Mouse (Mus musculus): Measurements from ENCODE around the gene Tpt1.
"Not testable (repeated sequence)": the region's sequence is repeated elsewhere in the genome, so short reads cannot be mapped to it uniquely, and the experiment has no call there.

Gene Tpt1

DNA sequence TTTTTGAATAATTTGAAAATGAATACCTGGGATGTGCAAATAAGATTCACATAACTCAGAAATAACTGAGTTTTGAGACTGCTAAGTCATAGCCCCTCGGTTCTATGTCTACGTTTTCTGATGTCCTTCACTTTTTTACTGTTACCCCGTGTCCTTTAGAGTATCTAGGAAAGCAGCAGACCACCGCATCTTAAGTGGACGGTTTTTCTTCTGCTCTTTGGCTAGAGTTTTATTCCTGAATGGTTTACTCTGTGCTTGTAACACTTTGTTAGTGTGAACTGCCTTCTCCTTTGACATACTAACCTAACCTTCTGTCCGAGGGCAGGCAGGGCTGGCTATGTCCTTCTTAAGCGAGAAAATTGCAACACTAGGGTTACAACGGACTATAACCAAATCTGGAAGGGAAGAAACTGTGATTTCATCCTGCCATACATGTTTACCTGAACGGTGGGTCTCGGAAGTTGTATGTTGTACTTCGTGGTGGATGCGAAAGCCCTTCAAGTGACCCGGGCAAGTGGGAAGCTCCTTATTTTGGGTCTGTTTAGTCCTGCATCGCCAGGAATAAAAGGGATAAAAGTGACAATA lies 690 bp upstream of the Tpt1 start:
- no peak for DNase-seq

DNA sequence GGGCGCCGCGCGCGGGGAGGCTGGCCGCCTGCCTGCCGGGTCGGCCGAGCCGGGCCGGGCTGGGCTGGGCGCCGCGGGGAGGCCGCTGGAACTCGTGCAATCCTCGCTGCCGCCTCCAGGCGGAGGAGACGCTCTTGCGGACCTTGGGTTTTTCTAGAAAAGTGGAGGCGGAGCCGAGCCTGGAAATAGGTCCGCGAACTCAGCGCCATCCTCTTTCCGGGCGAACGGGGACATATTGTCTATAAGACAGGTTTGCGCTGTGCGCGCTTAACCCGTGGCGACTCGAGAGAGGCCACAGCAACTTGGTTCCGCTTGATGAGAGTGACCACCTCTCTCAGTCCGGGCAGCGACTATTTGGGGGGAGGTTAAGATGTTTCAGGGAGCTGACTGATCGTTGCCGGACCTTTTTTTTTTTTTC lies 814 bp downstream of the Tpt1 start:
- DNase-seq: peak; percentile 99

DNA sequence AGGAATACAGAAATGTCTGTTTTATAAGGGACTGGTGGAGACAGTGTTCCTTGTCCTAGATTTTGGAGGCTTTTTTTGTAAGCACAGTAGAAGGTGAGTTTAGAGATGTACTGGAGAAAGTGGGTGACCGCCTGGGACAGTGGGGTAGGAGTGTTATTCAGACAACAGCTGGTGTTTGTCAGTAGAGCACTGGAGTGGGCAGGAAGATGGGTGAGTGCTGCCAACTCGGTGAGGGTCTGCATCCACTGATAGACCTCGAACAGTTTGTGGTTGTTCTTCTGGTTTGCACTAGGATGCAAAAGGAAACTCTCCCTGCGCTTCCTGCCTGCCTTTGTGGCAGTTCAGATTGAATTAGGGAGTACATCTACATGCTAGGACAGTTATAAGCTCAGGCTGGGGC lies 2.8 kb downstream of the Tpt1 start:
- no peak for DNase-seq

DNA sequence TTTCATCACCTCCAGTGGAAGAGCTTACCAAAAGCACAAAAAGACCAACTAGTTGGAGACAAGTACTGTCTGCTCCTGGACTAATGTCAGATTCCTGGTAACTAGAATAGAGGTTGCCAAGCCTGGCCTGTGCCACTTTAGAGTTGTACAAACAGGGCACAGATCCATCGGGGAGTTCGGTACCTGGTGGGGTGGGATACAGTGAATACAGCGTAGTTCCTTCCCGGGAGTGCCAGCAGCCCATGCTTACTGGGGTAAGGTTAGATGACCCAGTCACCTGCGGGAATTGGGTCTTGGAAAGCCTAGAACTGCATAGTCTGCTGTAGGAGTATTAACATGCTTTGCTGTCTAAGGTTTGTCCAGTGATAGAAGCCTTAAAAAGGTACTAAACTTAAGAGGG lies 3.6 kb downstream of the Tpt1 start:
- peak; percentile 86 for DNase-seq

DNA sequence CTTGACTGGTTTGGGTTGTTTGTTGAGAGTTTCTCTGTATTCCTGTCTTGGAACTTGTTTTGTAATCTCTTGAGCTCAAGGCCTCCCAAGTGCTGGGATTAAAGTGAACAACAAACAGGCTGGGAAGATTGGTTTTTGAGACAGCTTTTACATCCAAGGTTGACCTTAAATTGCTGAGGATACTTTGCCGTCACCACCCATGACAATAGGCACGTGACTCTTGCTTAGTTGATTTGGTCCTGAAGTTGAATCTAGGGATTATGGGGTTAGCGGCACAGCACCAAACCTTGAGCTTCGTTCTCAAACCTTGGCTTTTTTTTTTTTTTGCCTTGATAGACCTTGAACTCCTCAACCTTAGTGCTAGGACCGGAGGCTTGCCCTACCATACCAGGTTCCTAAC lies 4.3 kb downstream of the Tpt1 start:
- no peak for DNase-seq

DNA sequence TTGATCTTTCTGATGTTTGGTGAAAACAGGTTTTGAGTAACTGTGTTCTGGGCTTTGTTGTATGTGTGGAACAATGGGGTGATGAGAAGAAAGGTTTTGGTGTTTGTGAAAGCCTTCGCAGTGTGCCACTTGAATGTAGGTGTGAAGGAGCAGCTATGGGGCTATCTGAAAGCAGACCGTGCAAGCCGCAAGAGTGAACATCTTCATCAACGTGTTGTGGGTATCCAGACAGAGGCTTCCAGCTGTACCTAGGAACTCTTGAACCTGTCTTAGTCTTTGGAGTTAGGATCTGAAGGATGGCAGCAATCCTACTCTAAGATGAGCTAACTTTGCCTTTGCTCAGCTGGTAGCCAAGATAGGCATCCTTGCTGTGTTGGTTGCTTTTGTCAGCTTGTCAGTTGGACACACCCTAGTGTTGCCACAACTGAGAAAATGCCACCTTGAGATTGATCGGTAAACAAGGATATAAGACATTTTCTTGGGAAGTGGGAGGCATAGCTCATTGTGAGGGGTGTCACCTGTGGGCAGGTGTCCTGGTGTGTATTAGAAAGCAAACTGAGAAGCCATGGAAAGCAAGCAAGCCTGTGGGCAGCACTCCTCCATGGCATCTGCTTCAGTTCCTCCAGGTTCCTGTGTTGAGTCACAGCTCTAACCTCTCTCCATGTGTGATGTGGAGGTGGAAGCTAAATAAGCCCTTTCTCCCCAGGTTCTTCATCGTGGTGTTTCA lies 5.1 kb downstream of the Tpt1 start:
- no peak for DNase-seq

DNA sequence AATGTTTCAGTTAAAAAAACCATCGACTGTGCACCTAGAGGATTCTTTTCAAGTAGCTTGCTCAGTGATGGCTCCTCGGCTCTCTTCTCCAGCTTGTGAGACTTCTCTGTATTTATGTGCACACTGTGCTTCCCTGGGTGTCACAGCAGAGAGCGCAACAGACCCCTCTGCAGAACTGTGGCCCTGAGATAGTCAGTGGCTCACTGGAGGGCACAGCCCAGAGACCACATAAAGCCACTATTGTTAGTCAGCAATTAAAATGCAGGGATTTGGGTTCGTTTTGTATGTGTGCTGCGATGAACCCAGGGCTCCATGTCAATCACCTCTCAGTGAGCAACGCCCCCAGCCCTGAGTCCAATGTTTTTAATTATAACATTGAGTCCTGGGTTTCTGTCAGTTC lies 5.9 kb downstream of the Tpt1 start:
- no peak for DNase-seq

DNA sequence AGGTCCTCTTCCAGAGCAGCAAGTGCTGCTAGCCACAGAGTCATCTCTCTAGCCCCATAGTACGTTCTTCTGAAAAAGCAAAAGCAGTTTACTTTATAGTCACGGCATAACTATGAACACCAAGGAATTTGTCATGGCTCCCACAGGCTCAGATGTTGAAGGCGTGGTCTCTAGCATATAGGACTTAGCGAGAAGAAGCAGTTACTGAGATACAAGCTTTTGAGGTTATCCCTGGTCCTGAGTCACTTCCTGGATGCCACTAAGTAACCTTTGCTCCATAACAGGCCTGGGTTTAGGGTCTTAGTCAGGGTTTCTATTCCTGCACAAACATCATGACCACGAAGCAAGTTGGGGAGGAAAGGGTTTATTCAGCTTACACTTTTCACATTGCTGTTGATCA lies 7.1 kb downstream of the Tpt1 start:
- no peak for DNase-seq

DNA sequence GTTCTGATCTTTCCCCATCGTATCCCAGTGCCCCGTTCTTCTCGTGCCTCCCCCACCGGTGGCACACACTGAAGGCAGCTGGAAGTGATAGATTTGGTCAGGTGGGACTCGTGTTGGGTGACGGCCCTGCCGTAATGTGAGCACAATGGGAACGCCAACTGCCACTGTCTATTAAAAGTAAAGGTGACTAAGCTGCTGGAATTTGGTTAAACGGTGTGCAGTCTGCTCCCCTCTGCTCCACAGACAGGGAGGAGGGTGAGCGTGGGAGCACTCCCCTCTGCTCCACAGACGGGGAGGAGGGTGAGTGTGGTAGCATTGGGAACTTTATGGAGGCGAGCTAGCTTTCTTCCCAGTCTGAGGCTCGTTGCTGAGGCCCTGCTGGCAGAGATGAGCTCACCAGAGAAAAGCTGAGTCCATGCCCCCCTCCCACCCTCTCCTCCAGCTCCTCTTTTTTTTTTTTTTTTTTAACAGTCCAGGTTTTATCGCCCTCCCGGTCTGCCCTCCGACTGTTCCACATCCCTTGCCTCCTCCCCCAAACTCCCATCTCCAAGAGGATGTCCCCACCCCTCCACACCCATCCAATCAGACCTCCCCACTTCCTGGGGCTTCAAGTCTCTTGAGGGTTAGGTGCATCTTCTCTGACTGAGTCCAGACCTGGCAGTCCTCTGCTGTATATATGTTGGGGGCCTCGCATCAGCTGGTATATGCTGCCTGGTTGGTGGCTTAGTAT lies 10.5 kb downstream of the Tpt1 start:
- DNase-seq: no peak

DNA sequence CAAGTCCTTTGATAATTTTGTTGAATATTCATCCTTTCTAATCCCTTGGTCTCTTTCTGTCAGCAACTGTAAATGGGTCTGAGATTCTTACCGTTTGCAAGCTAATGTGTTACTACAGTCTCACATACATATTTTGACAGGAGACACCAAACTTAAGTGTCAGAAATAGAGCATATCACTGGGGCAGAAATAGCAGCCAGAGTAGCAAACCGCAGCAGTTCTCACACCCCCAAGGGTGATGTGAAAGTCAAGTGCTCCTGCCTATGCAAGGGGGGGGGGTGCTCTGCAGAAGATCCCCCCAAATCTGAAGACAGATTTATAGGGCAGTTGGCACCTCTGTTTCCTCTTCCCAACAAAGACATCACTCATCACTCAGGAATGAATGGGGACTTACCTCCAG lies 13.3 kb downstream of the Tpt1 start:
- DNase-seq: no peak

DNA sequence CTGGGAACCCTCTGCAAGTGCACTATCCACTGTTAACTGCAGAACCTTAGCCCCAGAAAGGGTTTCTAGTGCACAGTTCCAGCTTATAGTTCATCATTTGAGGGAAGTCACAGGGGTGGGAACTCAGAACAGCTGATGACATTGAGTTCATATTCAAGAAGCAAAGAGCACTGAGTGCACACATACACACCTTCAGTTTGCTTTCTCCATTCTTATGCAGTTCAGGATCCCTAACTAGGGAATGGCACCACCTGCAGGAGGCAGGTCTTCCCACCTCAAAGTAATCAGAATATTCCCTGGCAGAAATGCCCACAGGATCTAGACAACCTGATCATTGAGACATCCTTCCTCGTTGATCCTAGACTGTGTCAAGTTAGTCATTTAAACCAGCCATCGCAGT lies 14.7 kb downstream of the Tpt1 start:
- DNase-seq: no peak

DNA sequence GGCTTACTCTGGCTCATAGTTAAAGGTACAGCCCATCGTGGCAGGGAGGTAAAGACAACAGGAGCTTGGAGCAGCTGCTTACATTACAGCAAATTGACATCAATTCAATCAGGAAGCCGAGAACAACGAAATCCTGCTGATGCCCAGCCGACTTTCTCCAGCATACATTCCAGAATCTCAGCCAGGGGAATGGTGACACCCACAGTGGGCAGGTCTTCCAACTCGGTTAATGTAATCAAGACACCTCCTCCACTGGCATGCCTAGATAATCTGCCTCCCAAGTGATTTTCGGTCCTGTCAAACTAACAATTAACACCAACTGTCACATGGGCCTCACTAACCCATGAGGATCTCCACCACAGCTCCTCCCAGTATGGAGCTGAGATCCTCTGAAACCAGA lies 17.8 kb downstream of the Tpt1 start:
- DNase-seq: no peak

DNA sequence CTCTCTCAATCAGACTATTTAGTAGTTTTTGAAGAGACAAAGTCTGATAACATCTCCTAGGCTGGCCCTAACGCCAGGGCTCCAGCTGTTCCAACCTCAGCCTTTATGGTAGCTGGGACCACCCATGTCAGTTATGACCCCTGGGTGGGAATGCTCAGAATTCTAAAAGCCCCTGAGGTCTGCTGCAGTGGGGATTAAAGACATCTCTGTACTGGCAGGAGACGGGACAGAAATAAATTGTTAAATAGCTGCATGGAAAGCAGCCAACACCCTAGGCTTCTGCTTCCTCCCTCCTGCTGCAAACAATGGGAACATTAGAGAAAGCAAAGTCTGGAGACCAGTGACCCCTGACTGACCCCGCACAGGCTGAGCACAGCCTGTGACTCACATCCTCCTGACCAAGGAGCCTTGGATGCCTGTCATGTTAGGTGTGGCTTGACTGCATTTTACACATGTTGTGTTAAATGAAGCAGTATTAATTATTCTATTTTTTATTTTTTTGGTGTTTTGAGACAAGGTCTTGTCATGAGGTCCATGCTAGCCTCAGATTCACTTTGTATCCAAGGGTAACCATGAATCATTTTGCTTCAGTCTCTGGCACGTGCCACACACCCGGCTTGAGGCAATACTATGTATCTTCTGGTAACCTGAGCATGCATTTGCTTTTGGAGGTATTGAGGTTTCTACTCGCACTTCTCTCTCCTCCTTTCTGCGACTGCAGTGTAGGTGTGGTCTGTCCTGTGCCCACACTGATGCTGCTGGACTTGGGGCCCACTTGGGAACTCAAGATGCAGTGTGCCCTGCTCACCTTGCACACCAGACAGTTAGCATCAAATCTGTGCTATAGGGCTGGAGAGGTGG lies 18.9 kb downstream of the Tpt1 start:
- DNase-seq: peak; percentile 99

DNA sequence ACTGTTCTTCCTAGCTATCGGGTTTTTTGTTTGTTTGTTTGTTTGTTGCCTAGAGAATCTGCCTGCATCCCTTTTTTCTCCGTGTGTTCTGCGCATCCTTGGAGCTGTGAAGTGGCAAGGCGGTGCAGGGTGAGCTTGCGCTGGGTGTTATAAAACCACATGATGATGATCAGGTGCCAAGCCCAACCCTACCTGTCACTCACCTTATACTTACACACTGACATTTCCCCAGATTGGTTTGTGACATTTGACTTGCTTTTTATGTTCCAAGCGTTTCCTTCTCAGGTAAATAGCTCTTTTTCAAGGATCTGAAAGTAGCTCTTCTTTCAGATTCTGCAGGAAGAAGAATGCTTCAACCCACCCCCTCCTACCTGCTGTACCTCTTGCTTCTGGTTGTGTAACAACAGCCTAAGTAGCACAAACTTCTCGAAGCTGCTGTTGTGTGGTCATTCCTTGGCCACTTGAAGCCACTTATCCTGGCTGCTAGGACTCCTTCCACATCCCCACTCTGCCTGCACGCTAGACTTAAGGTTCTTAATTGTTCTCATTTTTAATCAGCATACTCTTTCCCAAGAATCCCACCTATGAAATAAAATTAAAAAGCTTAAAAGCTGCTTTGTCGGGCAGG lies 21.9 kb downstream of the Tpt1 start:
- no peak for DNase-seq

DNA sequence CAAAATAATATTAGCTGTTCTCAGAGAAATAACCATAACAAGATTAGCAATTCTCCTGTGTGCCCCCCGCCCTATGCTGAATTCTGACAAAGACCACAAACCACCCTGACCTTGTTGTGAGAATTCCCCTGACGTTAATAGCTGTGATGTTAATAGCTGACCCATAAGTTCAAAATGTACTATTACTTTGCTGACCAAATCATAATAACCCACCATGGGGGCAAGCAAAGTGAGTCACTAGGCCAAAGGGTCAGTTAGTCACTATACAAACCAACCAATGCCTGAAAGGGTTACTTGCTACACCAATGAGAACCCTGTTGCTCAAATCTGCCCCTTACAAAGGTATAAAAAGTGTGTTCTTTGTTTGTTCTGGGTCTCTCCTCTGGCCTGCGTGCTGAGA lies 23.1 kb downstream of the Tpt1 start:
- not testable (repeated sequence) for DNase-seq

DNA sequence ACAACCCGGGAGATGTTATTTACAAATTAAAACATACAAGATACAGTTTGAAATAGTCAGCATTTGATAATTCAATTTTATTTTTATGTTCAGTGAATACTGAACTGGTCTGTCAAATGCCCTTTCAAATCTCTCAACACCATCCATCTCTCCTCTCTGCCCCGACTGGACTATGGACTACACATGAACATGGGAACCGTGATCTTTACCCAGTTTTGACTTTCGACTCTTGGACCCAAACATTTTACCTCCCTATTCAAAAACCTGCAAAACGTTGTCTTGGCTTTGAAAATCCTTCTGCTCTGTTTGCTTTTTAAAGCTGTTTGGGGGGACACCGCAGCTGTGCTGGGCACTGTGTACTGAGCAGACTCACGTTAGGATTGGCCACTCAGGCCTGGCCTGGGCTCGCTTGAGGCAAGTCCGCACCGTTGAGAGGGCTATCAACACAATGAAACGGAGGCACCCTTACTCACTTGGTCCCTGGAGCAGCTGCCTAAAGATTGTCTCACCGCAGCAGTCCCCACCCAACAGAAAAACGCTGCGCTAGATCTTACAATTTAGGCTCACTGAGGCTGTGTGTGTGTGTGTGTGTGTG lies 25.0 kb downstream of the Tpt1 start:
- no peak for DNase-seq

DNA sequence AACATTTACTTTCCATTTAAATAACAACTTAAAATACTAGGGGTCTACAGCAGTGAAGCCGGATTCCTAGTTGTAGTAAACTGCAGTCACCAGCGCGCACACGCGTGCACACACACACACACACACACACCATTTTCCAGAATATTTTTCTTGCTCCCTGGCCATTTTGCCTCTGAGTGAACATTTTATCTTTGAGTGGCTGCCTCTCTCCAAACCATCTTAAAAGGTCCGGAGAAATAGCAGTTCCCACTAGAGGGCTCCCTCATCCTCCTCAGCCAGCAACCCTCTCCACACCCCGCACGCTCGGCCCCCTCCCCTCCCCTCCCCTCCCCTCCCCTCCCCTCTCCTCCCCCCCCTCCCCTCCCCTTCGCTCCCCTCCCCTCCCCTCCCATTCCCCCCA lies 25.7 kb downstream of the Tpt1 start:
- DNase-seq: no peak

DNA sequence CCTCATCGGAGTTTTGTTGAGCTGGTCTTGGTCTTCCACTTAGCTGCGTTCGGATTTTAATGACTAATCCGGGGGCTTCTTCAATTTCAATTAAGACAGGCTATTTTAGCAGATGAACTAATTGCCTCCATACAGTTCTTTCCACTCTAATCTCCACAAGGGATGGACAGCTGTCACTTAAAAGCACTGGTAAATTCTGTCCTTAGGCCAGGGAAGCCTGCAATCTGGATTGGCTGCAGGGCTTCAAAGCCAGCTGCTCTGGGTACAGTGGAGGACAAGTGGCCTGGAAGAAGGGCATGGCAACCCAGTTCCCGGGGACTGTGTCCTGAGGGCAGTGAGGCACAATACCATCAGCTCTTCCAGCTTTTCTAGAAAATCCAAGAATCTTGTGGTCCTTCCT lies 26.2 kb downstream of the Tpt1 start:
- peak; percentile 90 for DNase-seq

DNA sequence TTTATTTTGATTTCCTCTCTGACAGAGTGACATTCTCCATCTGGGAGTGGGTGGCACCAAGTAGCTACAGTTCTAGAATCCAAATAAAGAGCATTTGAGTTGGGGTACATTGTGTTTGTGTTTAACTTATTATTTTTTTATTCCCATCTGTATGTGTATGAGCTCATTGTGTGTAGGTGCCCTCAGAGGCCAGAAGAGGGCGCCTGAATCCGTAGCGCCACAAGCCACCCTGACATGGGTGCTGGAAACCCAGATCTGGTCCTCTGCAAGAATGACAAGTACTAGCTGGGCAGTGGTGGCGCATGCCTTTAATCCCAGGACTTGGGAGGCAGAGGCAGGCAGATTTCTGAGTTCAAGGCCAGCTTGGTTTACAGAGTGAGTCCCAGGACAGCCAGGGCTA lies 26.9 kb downstream of the Tpt1 start:
- no peak for DNase-seq

DNA sequence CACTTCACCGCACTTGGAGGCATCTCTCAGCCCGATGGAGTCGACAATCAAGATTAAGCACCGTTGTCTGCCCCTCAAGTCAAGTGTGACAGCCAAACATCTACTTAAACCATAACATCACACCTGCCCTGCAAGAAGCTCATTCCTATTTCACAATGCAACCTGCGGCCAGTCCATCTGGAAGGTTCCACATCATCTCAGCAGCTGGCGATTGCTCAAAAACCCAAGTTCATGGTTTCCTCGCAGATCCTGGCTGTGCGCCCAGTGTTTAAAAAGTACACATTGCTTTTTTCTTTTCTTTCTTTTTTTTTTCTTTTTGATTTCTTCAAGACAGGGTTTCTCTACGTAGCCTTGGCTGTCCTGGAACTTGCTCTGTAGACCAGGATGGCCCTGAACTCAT lies 28.7 kb downstream of the Tpt1 start:
- DNase-seq: no peak

DNA sequence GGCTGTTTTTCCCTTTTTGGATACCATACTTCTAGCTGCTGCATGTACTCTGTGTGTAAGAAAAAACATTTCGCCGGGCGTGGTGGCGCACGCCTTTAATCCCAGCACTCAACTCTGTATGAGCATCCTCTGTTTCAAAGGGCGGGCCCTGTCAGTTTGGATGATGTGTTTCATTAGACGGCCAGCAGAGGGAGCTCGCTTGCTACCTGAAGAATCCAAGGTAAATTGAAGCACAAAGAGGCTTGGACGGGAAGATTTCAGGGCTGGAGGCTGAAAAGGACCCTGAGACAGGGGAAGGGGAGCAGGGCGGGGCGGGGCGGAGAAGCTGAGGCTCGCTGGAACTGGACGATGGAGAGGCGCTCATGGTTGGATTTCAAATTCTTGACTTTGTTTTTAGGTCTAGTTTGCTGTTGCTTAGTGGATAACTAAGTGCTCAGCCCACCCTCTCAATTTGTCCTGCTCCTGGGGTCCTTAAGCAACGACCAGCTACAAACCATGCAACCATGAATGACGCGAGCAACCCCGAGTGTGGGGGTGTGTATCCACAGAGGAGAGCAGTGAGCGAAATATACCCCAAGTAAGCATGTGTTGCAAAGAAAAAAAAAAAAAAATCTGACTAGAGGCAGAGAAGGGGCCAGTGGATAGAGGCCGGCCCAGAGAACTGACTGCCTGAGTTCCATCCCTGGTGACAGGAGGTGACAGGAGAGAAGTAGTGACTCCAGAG lies 31.6 kb downstream of the Tpt1 start:
- DNase-seq: peak; percentile 94

DNA sequence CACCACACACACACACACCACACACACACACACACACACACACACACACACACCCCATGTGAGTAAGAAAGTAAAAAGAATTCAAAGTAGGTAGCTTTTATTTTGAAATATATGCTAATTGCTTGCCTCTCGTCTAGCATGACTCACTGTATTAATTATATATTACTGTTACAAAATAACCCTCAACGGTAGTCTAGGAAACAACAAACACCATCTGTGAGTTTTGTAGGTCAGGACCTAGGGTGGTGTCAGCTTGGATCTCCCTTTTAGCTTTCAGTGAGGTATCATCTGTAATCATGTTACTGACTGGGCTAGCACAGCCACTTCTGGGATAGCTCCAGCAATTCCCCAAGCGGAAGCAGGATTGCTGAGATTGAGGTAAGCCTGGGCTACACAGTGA lies 32.4 kb downstream of the Tpt1 start:
- DNase-seq: no peak

All from heart, adult 11 months (tissue).